Comparison of ENCODE assay signal across 17 mouse cellular contexts in genomic region chr7:124216921-124217320, GRCm38 (mm10).
DNase-seq lines count a peak whose midpoint lies in the region.
"Had no signal": no experiment of that assay in that cellular context is flagged by ENCODE, and none has a peak within 500 bp of the region (broad histone marks: within the 10 kb centered on the region; RNA-seq: fewer than 3 reads in every experiment).

No protein-coding gene starts in this region.

- peak; percentile 37 to 38 for DNase-seq in cerebellum, postnatal 14 days
- no peak for DNase-seq in cerebellum, adult 9-10 months
- DNase-seq in layer of hippocampus, adult 9-11 months = peak; percentile 18
- DNase-seq in layer of hippocampus, postnatal 14 days (ENCODE audit: low spot score in 2 of 2) = no peak
- peak; percentile 24 for DNase-seq in ES-CJ7 (ENCODE audit: low read depth, low spot score)
- DNase-seq in retina, embryonic 14.5 days (ENCODE audit: low spot score) = peak; percentile 17
- no peak for DNase-seq in gastrocnemius, postnatal 4 days (ENCODE audit: low spot score in 2 of 2)
- DNase-seq: adrenal gland, postnatal 10 days; cerebellum, postnatal 36 days; gastrocnemius, postnatal 10 days; heart, adult 2 months; heart, postnatal 36 days; kidney, adult 18-20 months; kidney, postnatal 25 days; liver, postnatal 0 days; right cerebral cortex, adult 18-20 months; thymus, postnatal 25 days had no signal

Comparison
In these comparisons a context has a peak if more than half of its experiments do, and no peak if none do; other contexts are left out.
1. DNase-seq: peak in cerebellum, postnatal 14 days (2 of 2), layer of hippocampus, adult 9-11 months (single experiment), ES-CJ7 (single experiment) and retina, embryonic 14.5 days (single experiment); none in cerebellum, adult 9-10 months (single experiment), layer of hippocampus, postnatal 14 days (0 of 2) and gastrocnemius, postnatal 4 days (0 of 2).